Mouse (Mus musculus): ENCODE results near the gene Fam168a. TPM values are rescaled to one million over a fixed set of nuclear protein-coding genes. Genes with fewer than 3 reads are reported as not detected.

Gene Fam168a
- 22.7 and 58.3 TPM in 2 replicates for polyA plus RNA-seq (2012; ENCODE audit: low replicate concordance)

GRCm38 (mm10) chr7:100706143-100706841 lies at the start of gene Fam168a:
Fam168a (plus strand) TSS chr7:100706635.

GRCm38 (mm10) chr7:100662231-100662630 lies 44.2 kb upstream of the Fam168a start, which contains the start of gene Plekhb1:
Plekhb1 (minus strand) TSS chr7:100662414.

GRCm38 (mm10) chr7:100862828-100863638 lies 156.6 kb downstream of the Fam168a start, which contains the start of gene Relt:
Relt (minus strand) TSS chr7:100863446.

Other genes starting within 250 kb of the Fam168a start
- 0.14 and 0.38 TPM in 2 replicates for gene Ucp3, start 233.6 kb upstream of the Fam168a start, polyA plus RNA-seq (2012; ENCODE audit: low replicate concordance)
- 668 and 693 TPM in 2 replicates for gene Ucp2, start 213.3 kb upstream of the Fam168a start, polyA plus RNA-seq (2012; ENCODE audit: low replicate concordance)
- 0.76 TPM in 1 of 2 replicates, not detected in the other for gene Dnajb13, start 191.7 kb upstream of the Fam168a start, polyA plus RNA-seq (2012; ENCODE audit: low replicate concordance)
- gene Coa4, start 169.6 kb upstream of the Fam168a start, polyA plus RNA-seq (2012; ENCODE audit: low replicate concordance), result 4.2 and 6.8 TPM in 2 replicates
- gene Rab6a, start 99.2 kb upstream of the Fam168a start, polyA plus RNA-seq (2012; ENCODE audit: low replicate concordance), result 34.3 and 34.8 TPM in 2 replicates
- 0.89 and 1.2 TPM in 2 replicates for gene Mrpl48, start 98.3 kb upstream of the Fam168a start, polyA plus RNA-seq (2012; ENCODE audit: low replicate concordance)
- not detected in 2 replicates for gene Plekhb1, start 44.2 kb upstream of the Fam168a start, polyA plus RNA-seq (2012; ENCODE audit: low replicate concordance)
- 46.2 and 86.4 TPM in 2 replicates for gene Relt, start 156.8 kb downstream of the Fam168a start, polyA plus RNA-seq (2012; ENCODE audit: low replicate concordance)
- 0.73 and 2.0 TPM in 2 replicates for gene Arhgef17, start 225.5 kb downstream of the Fam168a start, polyA plus RNA-seq (2012; ENCODE audit: low replicate concordance)